In the genomic region with DNA sequence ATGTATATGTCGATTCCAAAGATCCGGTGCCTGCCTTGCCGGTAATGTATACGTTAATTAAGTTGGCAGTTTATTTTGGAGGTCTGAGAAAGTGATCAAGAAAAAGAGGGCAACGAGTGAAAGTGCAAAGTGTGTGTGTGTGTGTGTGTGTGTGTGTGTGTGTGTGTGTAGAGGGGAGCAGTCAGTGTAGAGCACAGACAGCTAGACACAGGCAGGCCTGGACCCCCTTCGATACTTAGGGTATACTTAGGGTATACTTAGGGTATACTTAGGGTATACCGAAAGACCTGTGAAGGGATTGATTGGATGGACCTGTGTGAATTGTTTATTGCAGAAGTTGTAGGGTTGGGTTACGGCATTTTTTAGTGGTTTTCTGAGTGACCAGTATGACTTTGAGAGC, we compare ENCODE assay signal across 8 mouse cellular contexts. TPM values are rescaled to one million over a fixed set of nuclear protein-coding genes. Genes with fewer than 3 reads are reported as not detected.
A peak's percentile ranks its signal among the peaks of the same experiment; 100 is the strongest.
DNase-seq lines count a peak whose midpoint lies in the region; ATAC-seq and TF ChIP-seq lines count a peak whose summit lies in the region.

No protein-coding gene starts in this region.

- no peak for ATAC-seq in embryonic facial prominence, embryonic 15.5 days (ENCODE audit: insufficient number of reproducible peaks, low FRiP score, low TSS enrichment, low read depth)
- ATAC-seq in neural tube, embryonic 12.5 days (ENCODE audit: low FRiP score, low read depth) = 0 out of 2 replicates have a peak, but pooled peaks have one; percentile 26
- ATAC-seq in megakaryocyte progenitor cell, adult 5-6 weeks (replicated peaks; ENCODE audit: poor library complexity) = no peak
- ATAC-seq in monocyte, adult 5-6 weeks (replicated peaks; ENCODE audit: insufficient number of reproducible peaks, low FRiP score, low TSS enrichment, poor library complexity, severe bottlenecking) = no peak

- no peak for TF ChIP-seq CTCF in gastrocnemius, adult 2 months (IDR thresholded peaks at IDR 0.05)
- TF ChIP-seq CTCF in C2C12 (IDR thresholded peaks at IDR 0.05; ENCODE audit: control insufficient read depth, insufficient read depth, insufficient read length) = no peak

- H3K4me2 ChIP-seq in embryonic facial prominence, embryonic 15.5 days (replicated peaks) = peak overlapping the region; percentile 81
- peak overlapping the region; percentile 70 for H3K4me2 ChIP-seq in neural tube, embryonic 12.5 days (replicated peaks)

- 17% methylated on average over 8 of the region's 8 CpGs for WGBS in embryonic facial prominence, embryonic 15.5 days
- WGBS in neural tube, embryonic 12.5 days = 30% methylated on average over 8 of the region's 8 CpGs

- H3K27me3 ChIP-seq in C2C12 (ENCODE audit: control insufficient read depth, insufficient read depth, insufficient read length) = no peaks in the 10 kb centered on the region
- H3K27me3 ChIP-seq in embryonic facial prominence, embryonic 15.5 days = no peaks in the 10 kb centered on the region
- no peaks in the 10 kb centered on the region for H3K27me3 ChIP-seq in neural tube, embryonic 12.5 days (replicated peaks)

- peaks cover 31% of the 10 kb centered on the region for H3K79me2 ChIP-seq in C2C12 (ENCODE audit: control insufficient read depth, insufficient read depth)

- peak overlapping the region; percentile 94 for H3K27ac ChIP-seq in gastrocnemius, adult 2 months
- H3K27ac ChIP-seq in embryonic facial prominence, embryonic 15.5 days (replicated peaks) = no peak overlapping the region
- H3K27ac ChIP-seq in neural tube, embryonic 12.5 days = no peak overlapping the region

- peak overlapping the region; percentile 61 for H3ac ChIP-seq in C2C12 (ENCODE audit: control insufficient read depth, insufficient read length, low read depth)

- peak overlapping the region; percentile 80 for H3K9ac ChIP-seq in embryonic facial prominence, embryonic 15.5 days
- H3K9ac ChIP-seq in neural tube, embryonic 12.5 days = peak overlapping the region; percentile 35; the same call in 1 of the 2 replicates

- no peak for DNase-seq in gastrocnemius, adult 2 months
- no peak for DNase-seq in gastrocnemius, adult 18-20 months (ENCODE audit: low spot score)
- DNase-seq in kidney, postnatal 10 days = peak; percentile 10

- H3K4me1 ChIP-seq in embryonic facial prominence, embryonic 15.5 days = peaks cover 10% of the 10 kb centered on the region
- H3K4me1 ChIP-seq in neural tube, embryonic 12.5 days = peaks cover 7% of the 10 kb centered on the region; the same call in 1 of the 2 replicates

- H3K36me3 ChIP-seq in C2C12 (ENCODE audit: control insufficient read depth, insufficient read depth) = peaks cover 31% of the 10 kb centered on the region
- H3K36me3 ChIP-seq in embryonic facial prominence, embryonic 15.5 days = peaks cover 11% of the 10 kb centered on the region; the same call in 1 of the 2 replicates
- H3K36me3 ChIP-seq in neural tube, embryonic 12.5 days = peaks cover 16% of the 10 kb centered on the region

- H3K9me3 ChIP-seq in embryonic facial prominence, embryonic 15.5 days (replicated peaks) = no peaks in the 10 kb centered on the region
- H3K9me3 ChIP-seq in neural tube, embryonic 12.5 days = no peaks in the 10 kb centered on the region

- intact Hi-C loops in gastrocnemius, adult 2 months (cut with DNase I) = loop anchor here (10.0 kb wide), 2 partner anchors 386 to 404 kb away; a partner anchor contains a TSS

- peak overlapping the region; percentile 98 for H3K4me3 ChIP-seq in gastrocnemius, adult 2 months
- peak overlapping the region; percentile 82 for H3K4me3 ChIP-seq in C2C12 (ENCODE audit: insufficient read depth, poor library complexity, severe bottlenecking)
- peak overlapping the region; percentile 86 for H3K4me3 ChIP-seq in embryonic facial prominence, embryonic 15.5 days (replicated peaks)
- peak overlapping the region; percentile 78 for H3K4me3 ChIP-seq in neural tube, embryonic 12.5 days

- peaks cover 24% of the 10 kb centered on the region for H3K79me3 ChIP-seq in C2C12 (ENCODE audit: low read depth)

TF ChIP-seq in C2C12, 6 proteins besides CTCF, POLR2A, EP300 and RAD21:
- TF ChIP-seq MYOD1 (IDR thresholded peaks at IDR 0.05; ENCODE audit: control insufficient read depth, insufficient read length, low read depth) (no peak), USF1 (IDR thresholded peaks at IDR 0.05; ENCODE audit: low read depth) (no peak), MAX (IDR thresholded peaks at IDR 0.05) (no peak), CEBPB (IDR thresholded peaks at IDR 0.05; ENCODE audit: low read depth) (no peak), FOSL1 (IDR thresholded peaks at IDR 0.05; ENCODE audit: insufficient read depth, low read length, poor library complexity, severe bottlenecking) (no peak), MYOG (IDR thresholded peaks at IDR 0.05; ENCODE audit: control insufficient read depth, extremely low read depth, insufficient read length) (no peak)

RNA-seq across cellular contexts. Expression of a gene that starts 0.8 kb away (rescaled TPM):
- 10 to 100 TPM; 40.0 to 55.9 TPM for total RNA-seq in gastrocnemius, adult 2 months (2021)
- total RNA-seq in gastrocnemius, adult 18-20 months (2021) = 10 to 100 TPM; 39.2 to 41.0 TPM
- polyA plus RNA-seq in C2C12 (2012; fragmentation: generic; extraction: Trizol) = 17.0 TPM
- 38.8 and 40.6 TPM in 2 replicates for polyA plus RNA-seq in embryonic facial prominence, embryonic 15.5 days (2015; fragmentation: Nextera tagmentation; extraction: Ambion mirVana)
- 54.1 and 56.9 TPM in 2 replicates for polyA plus RNA-seq in neural tube, embryonic 12.5 days (2016; fragmentation: Nextera tagmentation; extraction: Ambion mirVana)
- total RNA-seq in megakaryocyte progenitor cell, adult 5-6 weeks (2015) = 45.9 and 65.2 TPM in 2 replicates
- 22.6 and 33.2 TPM in 2 replicates for total RNA-seq in megakaryocyte progenitor cell, adult 5-6 weeks (2017)
- 9.5 to 13.9 TPM (median 12.5 TPM) in 3 replicates for total RNA-seq in monocyte, adult 5-6 weeks (2017)

RNA-seq across cellular contexts. Expression of a gene that starts 47.7 kb away (rescaled TPM):
- under 1 TPM; 0.20 TPM for total RNA-seq in gastrocnemius, adult 2 months (2021)
- total RNA-seq in gastrocnemius, adult 18-20 months (2021) = under 1 TPM; 0.09 to 0.31 TPM
- 0.06 TPM for polyA plus RNA-seq in C2C12 (2012; fragmentation: generic; extraction: Trizol)
- 4.5 and 6.3 TPM in 2 replicates for polyA plus RNA-seq in embryonic facial prominence, embryonic 15.5 days (2015; fragmentation: Nextera tagmentation; extraction: Ambion mirVana)
- polyA plus RNA-seq in neural tube, embryonic 12.5 days (2016; fragmentation: Nextera tagmentation; extraction: Ambion mirVana) = 15.4 and 15.7 TPM in 2 replicates
- total RNA-seq in megakaryocyte progenitor cell, adult 5-6 weeks (2015) = not detected in 2 replicates
- not detected in 2 replicates for total RNA-seq in megakaryocyte progenitor cell, adult 5-6 weeks (2017)
- not detected in 3 replicates for total RNA-seq in monocyte, adult 5-6 weeks (2017)
